Mouse (Mus musculus) heart, embryonic 13.5 days (tissue): ENCODE data around the gene Fbxo28. TPM values are rescaled to one million over a fixed set of nuclear protein-coding genes. Genes with fewer than 3 reads are reported as not detected.
A peak's percentile ranks its signal among the peaks of the same experiment; 100 is the strongest.

ENCODE experiments used
- ATAC-seq: fragments of 200-750 bp; cut with Nextera tagmentation; 2 replicates; pipeline ENCODE4 v1.8.0; 2017; ENCODE audit warnings: moderate TSS enrichment; ENCODE audit not compliant: insufficient number of reproducible peaks, low FRiP score, low TSS enrichment; ENCODE audit errors: extremely low read depth
- H3K27ac ChIP-seq: fragments of 300-500 bp; sonication (generic); replicated peaks from 2 replicates; pipeline ENCODE4 v1.5.1; 2015; ENCODE audit warnings: moderate library complexity, mild to moderate bottlenecking, inconsistent platforms
- H3K27me3 ChIP-seq: fragments of 300-500 bp; sonication (generic); replicated peaks from 2 replicates; pipeline ENCODE4 v1.6.1; 2015; ENCODE audit warnings: mild to moderate bottlenecking, inconsistent platforms
- H3K36me3 ChIP-seq: fragments of 300-500 bp; sonication (generic); 2 replicates; pipeline ENCODE4 v1.6.1; 2015; ENCODE audit warnings: mild to moderate bottlenecking, inconsistent platforms
- H3K4me1 ChIP-seq: fragments of 300-500 bp; sonication (generic); 2 replicates; pipeline ENCODE4 v1.6.1; 2015; ENCODE audit warnings: inconsistent platforms
- H3K4me2 ChIP-seq: fragments of 300-500 bp; sonication (generic); 2 replicates; pipeline ENCODE4 v1.6.1; 2015; ENCODE audit warnings: inconsistent platforms, mild to moderate bottlenecking, moderate library complexity
- H3K4me3 ChIP-seq: fragments of 300-500 bp; sonication (generic); 2 replicates; pipeline ENCODE4 v1.5.1; 2015; ENCODE audit warnings: moderate library complexity, mild to moderate bottlenecking, inconsistent platforms
- H3K9ac ChIP-seq: fragments of 300-500 bp; sonication (generic); 2 replicates; pipeline ENCODE4 v1.6.1; 2015; ENCODE audit warnings: inconsistent platforms, mild to moderate bottlenecking, moderate library complexity
- H3K9me3 ChIP-seq: fragments of 300-500 bp; sonication (generic); 2 replicates; pipeline ENCODE4 v1.6.1; 2016; ENCODE audit warnings: inconsistent platforms
- WGBS: fragments of 180-500 bp; shearing (Covaris S2); methylation state at CpG from one replicate; pipeline ENCODE4 v1.1.7; 2015; ENCODE audit warnings: mixed read lengths; 5-methylcytosine and 5-hydroxymethylcytosine counted together
- polyA plus RNA-seq: library from polyadenylated mRNA; unstranded; fragments of >200 nt; fragmentation: Nextera tagmentation; extraction: Ambion mirVana; gene quantifications from 2 replicates; pipeline ENCODE4 v1.2.1, GENCODE M21; 2015

The Fbxo28 gene
- polyA plus RNA-seq, 1 experiment from 2014 or later = 12.1 TPM

- Histone ChIP-seq H3K27ac (no peak overlapping the region), H3K36me3 (peaks cover 6% of the 10 kb centered on the region), H3K4me2 (peak overlapping the region; percentile 93), H3K9me3 (no peaks in the 10 kb centered on the region), H3K9ac (peak overlapping the region; percentile 98), H3K4me1 (peaks cover 36% of the 10 kb centered on the region), H3K4me3 (peak overlapping the region; percentile 100), H3K27me3 (no peaks in the 10 kb centered on the region)
- no peak for ATAC-seq
- 42% methylated on average over 6 of the region's 6 CpGs for WGBS
Observed at GRCm38 (mm10) chr1:182341993-182342392, 564 bp upstream of the Fbxo28 start.

GRCm38 (mm10) chr1:182340281-182340680 lies 1.1 kb downstream of the Fbxo28 start:
- WGBS = 25% methylated on average over 7 of the region's 7 CpGs

GRCm38 (mm10) chr1:182338961-182339565 lies 2.4 kb downstream of the Fbxo28 start:
- no peak for ATAC-seq
- Histone ChIP-seq H3K4me2 (peak overlapping the region; percentile 93; the same call in 1 of the 2 replicates), H3K27ac (no peak overlapping the region), H3K27me3 (no peaks in the 10 kb centered on the region), H3K9me3 (no peaks in the 10 kb centered on the region), H3K4me1 (peaks cover 39% of the 10 kb centered on the region), H3K9ac (peak overlapping the region; percentile 47; the same call in 1 of the 2 replicates), H3K36me3 (peaks cover 6% of the 10 kb centered on the region), H3K4me3 (no peak overlapping the region)
- WGBS = 84% methylated on average over 7 of the region's 7 CpGs

More at GRCm38 (mm10) chr1:182340281-182340680, 1.1 kb downstream of the Fbxo28 start:
- Histone ChIP-seq H3K4me2 (peak overlapping the region; percentile 93), H3K4me3 (peak overlapping the region; percentile 100), H3K27ac (no peak overlapping the region), H3K36me3 (peaks cover 6% of the 10 kb centered on the region), H3K9ac (peak overlapping the region; percentile 98), H3K4me1 (peaks cover 33% of the 10 kb centered on the region), H3K9me3 (no peaks in the 10 kb centered on the region), H3K27me3 (no peaks in the 10 kb centered on the region)
- ATAC-seq = no peak

GRCm38 (mm10) chr1:182333766-182334437 lies 7.5 kb downstream of the Fbxo28 start:
- H3K27me3 ChIP-seq = no peaks in the 10 kb centered on the region
- no peak overlapping the region for H3K9ac ChIP-seq
- no peak overlapping the region for H3K4me3 ChIP-seq
- H3K9me3 ChIP-seq = no peaks in the 10 kb centered on the region
- no peak overlapping the region for H3K27ac ChIP-seq
- WGBS = 87% methylated on average over 7 of the region's 7 CpGs
- H3K4me2 ChIP-seq = no peak overlapping the region
- peaks cover 17% of the 10 kb centered on the region for H3K36me3 ChIP-seq
- H3K4me1 ChIP-seq = peaks cover 29% of the 10 kb centered on the region
- no peak for ATAC-seq

GRCm38 (mm10) chr1:182332090-182333034 lies 9.1 kb downstream of the Fbxo28 start:
- Histone ChIP-seq H3K9me3 (no peaks in the 10 kb centered on the region), H3K36me3 (peaks cover 27% of the 10 kb centered on the region), H3K4me2 (no peak overlapping the region), H3K9ac (no peak overlapping the region), H3K27ac (no peak overlapping the region), H3K27me3 (no peaks in the 10 kb centered on the region), H3K4me1 (peaks cover 19% of the 10 kb centered on the region), H3K4me3 (no peak overlapping the region)
- WGBS = 91% methylated on average over 5 of the region's 5 CpGs
- no peak for ATAC-seq

- Histone ChIP-seq H3K27ac (no peak overlapping the region), H3K4me2 (no peak overlapping the region), H3K9me3 (no peaks in the 10 kb centered on the region), H3K36me3 (peaks cover 87% of the 10 kb centered on the region), H3K4me3 (no peak overlapping the region), H3K9ac (no peak overlapping the region), H3K27me3 (no peaks in the 10 kb centered on the region), H3K4me1 (peaks cover 5% of the 10 kb centered on the region)
- ATAC-seq = no peak
- WGBS = 93% methylated on average over 1 of the region's 1 CpGs
Observed at GRCm38 (mm10) chr1:182325919-182326318, 15.5 kb downstream of the Fbxo28 start.

- Histone ChIP-seq H3K27me3 (no peaks in the 10 kb centered on the region), H3K36me3 (peaks cover 96% of the 10 kb centered on the region), H3K4me3 (no peak overlapping the region), H3K4me2 (no peak overlapping the region), H3K9me3 (no peaks in the 10 kb centered on the region), H3K27ac (no peak overlapping the region), H3K9ac (no peak overlapping the region), H3K4me1 (no peaks in the 10 kb centered on the region)
- no peak for ATAC-seq
- 92% methylated on average over 7 of the region's 7 CpGs for WGBS
Observed at GRCm38 (mm10) chr1:182324552-182324951, 16.9 kb downstream of the Fbxo28 start.

GRCm38 (mm10) chr1:182323139-182323538 lies 18.3 kb downstream of the Fbxo28 start:
- H3K9ac ChIP-seq = no peak overlapping the region
- no peaks in the 10 kb centered on the region for H3K27me3 ChIP-seq
- H3K27ac ChIP-seq = no peak overlapping the region
- H3K4me1 ChIP-seq = no peaks in the 10 kb centered on the region
- no peaks in the 10 kb centered on the region for H3K9me3 ChIP-seq
- H3K4me3 ChIP-seq = no peak overlapping the region
- no peak overlapping the region for H3K4me2 ChIP-seq
- ATAC-seq = no peak
- peaks cover 98% of the 10 kb centered on the region for H3K36me3 ChIP-seq
- 87% methylated on average over 3 of the region's 3 CpGs for WGBS

GRCm38 (mm10) chr1:182314201-182314600 lies 27.2 kb downstream of the Fbxo28 start:
- Histone ChIP-seq H3K4me1 (no peaks in the 10 kb centered on the region), H3K9me3 (0 out of 2 replicates have a peak, but pooled peaks cover 8% of the 10 kb centered on the region), H3K27me3 (no peaks in the 10 kb centered on the region), H3K4me2 (no peak overlapping the region), H3K27ac (no peak overlapping the region), H3K4me3 (no peak overlapping the region), H3K36me3 (peaks cover 73% of the 10 kb centered on the region), H3K9ac (no peak overlapping the region)
- WGBS = 92% methylated on average over 5 of the region's 5 CpGs
- ATAC-seq = no peak

GRCm38 (mm10) chr1:182313181-182313580 lies 28.2 kb downstream of the Fbxo28 start:
- H3K4me3 ChIP-seq = no peak overlapping the region
- 0 out of 2 replicates have a peak, but pooled peaks cover 8% of the 10 kb centered on the region for H3K9me3 ChIP-seq
- H3K36me3 ChIP-seq = peaks cover 62% of the 10 kb centered on the region
- no peak overlapping the region for H3K9ac ChIP-seq
- no peaks in the 10 kb centered on the region for H3K4me1 ChIP-seq
- no peak for ATAC-seq
- WGBS = 91% methylated on average over 8 of the region's 8 CpGs
- H3K27me3 ChIP-seq = no peaks in the 10 kb centered on the region
- H3K27ac ChIP-seq = no peak overlapping the region
- no peak overlapping the region for H3K4me2 ChIP-seq

- H3K4me1 ChIP-seq = no peaks in the 10 kb centered on the region
- H3K36me3 ChIP-seq = peaks cover 44% of the 10 kb centered on the region
- ATAC-seq = no peak
- 0 out of 2 replicates have a peak, but pooled peaks cover 8% of the 10 kb centered on the region for H3K9me3 ChIP-seq
- no peak overlapping the region for H3K4me3 ChIP-seq
- no peak overlapping the region for H3K9ac ChIP-seq
- H3K4me2 ChIP-seq = no peak overlapping the region
- WGBS = 92% methylated on average over 5 of the region's 5 CpGs
- H3K27ac ChIP-seq = no peak overlapping the region
- no peaks in the 10 kb centered on the region for H3K27me3 ChIP-seq
Observed at GRCm38 (mm10) chr1:182311376-182311775, 30.1 kb downstream of the Fbxo28 start.
